Mouse (Mus musculus): ENCODE results near the gene Gatc. TPM values are rescaled to one million over a fixed set of nuclear protein-coding genes. Genes with fewer than 3 reads are reported as not detected.
"Not testable (repeated sequence)": the region's sequence is repeated elsewhere in the genome, so short reads cannot be mapped to it uniquely, and the experiment has no call there.

Gene Gatc
- polyA plus RNA-seq, 1 experiment from 2014 or later = 27.3 TPM

DNA sequence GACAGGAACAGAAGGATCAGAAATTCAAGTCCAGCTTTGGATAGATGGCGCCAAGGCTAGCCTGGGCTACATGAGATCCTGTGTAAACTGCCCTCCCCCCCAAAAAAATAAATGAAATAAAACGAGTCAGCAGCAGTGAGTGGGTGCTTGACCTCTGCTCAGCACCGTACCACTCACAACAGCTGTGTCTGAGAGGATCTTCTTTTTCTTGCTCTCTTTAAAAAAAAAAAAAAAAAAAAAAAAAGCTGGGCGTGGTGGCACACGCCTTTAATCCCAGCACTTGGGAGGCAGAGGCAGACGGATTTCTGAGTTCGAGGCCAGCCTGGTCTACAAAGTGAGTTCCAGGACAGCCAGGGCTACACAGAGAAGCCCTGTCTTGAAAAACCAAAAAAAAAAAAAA is 38.8 kb downstream of the Gatc start:
- WGBS = 87% methylated on average over 7 of the region's 7 CpGs
- Histone ChIP-seq H3K36me3 (peaks cover 24% of the 10 kb centered on the region), H3K4me1 (replicated peaks) (peaks cover 29% of the 10 kb centered on the region), H3K4me2 (peak overlapping the region; percentile 65)
- not testable (repeated sequence) for H3K4me3 ChIP-seq (replicated peaks); H3K9me3 ChIP-seq; H3K27me3 ChIP-seq; H3K27ac ChIP-seq; H3K9ac ChIP-seq (replicated peaks); ATAC-seq (ENCODE audit: insufficient number of reproducible peaks, insufficient read depth, low FRiP score, low TSS enrichment, low read depth)

DNA sequence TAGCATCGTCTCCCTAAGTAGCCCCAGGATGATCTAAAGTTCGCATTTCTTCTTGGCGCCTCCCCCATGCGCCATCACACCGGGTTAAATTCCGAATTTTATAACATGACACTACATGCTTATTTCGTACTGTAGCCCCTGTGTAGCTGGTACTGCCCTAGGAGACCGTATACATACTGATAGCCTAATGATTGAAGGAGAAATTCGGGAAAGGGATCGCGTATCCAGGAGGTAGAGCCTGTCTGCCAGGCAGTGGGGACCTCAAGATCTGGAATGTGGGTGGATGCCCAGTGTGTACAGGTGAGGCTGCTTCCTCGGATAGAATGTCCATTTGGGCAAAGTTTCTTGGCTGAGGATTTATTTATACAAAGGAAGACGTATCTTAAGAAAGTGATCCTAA is 39.4 kb downstream of the Gatc start:
- H3K36me3 ChIP-seq = peaks cover 30% of the 10 kb centered on the region
- no peaks in the 10 kb centered on the region for H3K27me3 ChIP-seq
- H3K4me3 ChIP-seq (replicated peaks) = peak overlapping the region; percentile 77
- H3K4me2 ChIP-seq = peak overlapping the region; percentile 65
- H3K27ac ChIP-seq = peak overlapping the region; percentile 86
- H3K9ac ChIP-seq (replicated peaks) = peak overlapping the region; percentile 48
- H3K4me1 ChIP-seq (replicated peaks) = peaks cover 30% of the 10 kb centered on the region
- WGBS = 24% methylated on average over 13 of the region's 13 CpGs
- ATAC-seq (ENCODE audit: insufficient number of reproducible peaks, insufficient read depth, low FRiP score, low TSS enrichment, low read depth) = peak; percentile 16; the same call in 1 of the 2 replicates
- H3K9me3 ChIP-seq = no peaks in the 10 kb centered on the region

GRCm38 (mm10) chr5:115300792-115301614 is 40.0 kb downstream of the Gatc start, which contains the start of gene Dynll1:
TSS of gene Dynll1 (minus strand) at chr5:115300999.
- peak within 1 kb of the TSS; percentile 78 for H3K4me2 ChIP-seq
- peak within 1 kb of the TSS; percentile 77 for H3K4me3 ChIP-seq (replicated peaks)

DNA sequence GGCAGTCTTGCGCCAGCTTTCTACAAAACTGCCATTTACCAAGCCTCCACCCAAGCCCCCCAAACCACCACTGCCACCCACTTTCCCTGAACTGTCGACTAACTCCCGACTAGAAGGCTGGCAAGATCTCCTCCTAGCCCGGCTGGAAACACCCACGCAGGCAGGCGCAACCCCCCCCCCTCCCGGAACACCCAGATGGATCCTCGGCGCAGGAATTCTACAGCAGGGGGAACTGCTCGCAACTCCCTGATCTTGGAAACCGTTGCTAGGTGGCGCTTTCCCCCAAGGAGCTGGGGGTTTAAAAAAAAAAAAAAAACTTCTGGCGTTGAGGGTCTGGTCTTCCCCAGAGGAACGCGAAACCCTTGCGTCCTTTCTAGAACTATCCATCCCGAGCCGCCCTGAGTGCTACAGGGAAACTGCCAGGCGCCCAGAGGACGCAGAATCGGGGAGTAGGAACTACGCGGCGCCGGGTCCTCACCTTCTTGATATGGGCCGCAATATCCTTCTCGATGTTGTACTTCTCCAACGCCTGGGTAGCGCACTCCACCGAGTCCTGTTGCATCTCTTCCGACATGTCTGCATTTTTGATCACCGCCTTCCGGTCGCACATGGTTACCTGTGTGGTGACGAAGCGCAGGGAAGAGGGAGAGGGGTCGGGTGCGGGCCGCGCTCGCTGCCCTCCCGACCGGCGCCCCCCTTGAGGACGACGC is 40.8 kb downstream of the Gatc start:
- peak overlapping the region; percentile 93 for H3K27ac ChIP-seq
- no peaks in the 10 kb centered on the region for H3K9me3 ChIP-seq
- H3K9ac ChIP-seq (replicated peaks) = peak overlapping the region; percentile 85
- H3K4me2 ChIP-seq = peak overlapping the region; percentile 78
- under 1% methylated on average over 46 of the region's 46 CpGs for WGBS
- H3K27me3 ChIP-seq = no peaks in the 10 kb centered on the region
- H3K4me1 ChIP-seq (replicated peaks) = peaks cover 30% of the 10 kb centered on the region
- peaks cover 44% of the 10 kb centered on the region for H3K36me3 ChIP-seq
- ATAC-seq (ENCODE audit: insufficient number of reproducible peaks, insufficient read depth, low FRiP score, low TSS enrichment, low read depth) = peak; percentile 22
- peak overlapping the region; percentile 77 for H3K4me3 ChIP-seq (replicated peaks)

More at GRCm38 (mm10) chr5:115300792-115301614, 40.0 kb downstream of the Gatc start, which contains the start of gene Dynll1:
- H3K27ac ChIP-seq = peak within 1 kb of the TSS; percentile 93
- peaks cover 30% of the 10 kb centered on the region for H3K4me1 ChIP-seq (replicated peaks)
- H3K36me3 ChIP-seq = peaks cover 36% of the 10 kb centered on the region
- peak within 1 kb of the TSS; percentile 85 for H3K9ac ChIP-seq (replicated peaks)
- under 1% methylated on average over 62 of the region's 66 CpGs for WGBS
- ATAC-seq (ENCODE audit: insufficient number of reproducible peaks, insufficient read depth, low FRiP score, low TSS enrichment, low read depth) = peak; percentile 98
- H3K27me3 ChIP-seq = no peaks in the 10 kb centered on the region
- no peaks in the 10 kb centered on the region for H3K9me3 ChIP-seq

DNA sequence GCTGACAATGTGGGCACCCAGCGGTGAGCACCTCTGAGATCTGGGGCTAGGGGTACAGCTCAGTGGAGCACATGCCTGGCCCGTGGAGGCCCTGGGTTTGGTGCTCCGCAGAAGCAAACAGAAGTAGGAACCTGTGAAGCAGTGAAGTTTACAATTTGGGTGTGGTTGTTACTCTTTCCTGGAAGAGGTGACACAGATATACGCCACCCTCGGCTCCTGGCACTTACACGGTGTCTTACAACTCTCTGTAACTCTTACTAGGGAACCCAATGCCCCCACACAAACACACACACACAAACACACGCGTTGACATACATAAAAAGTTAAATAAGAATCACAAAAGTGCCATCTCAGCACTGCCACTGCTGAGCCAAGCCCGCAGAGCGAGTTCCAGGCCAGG is 44.6 kb downstream of the Gatc start:
- no peaks in the 10 kb centered on the region for H3K9me3 ChIP-seq
- 0 out of 2 replicates have a peak overlapping the region, but pooled peaks have one; percentile 8 for H3K9ac ChIP-seq (replicated peaks)
- H3K4me1 ChIP-seq (replicated peaks) = peaks cover 23% of the 10 kb centered on the region
- H3K4me3 ChIP-seq (replicated peaks) = no peak overlapping the region
- 81% methylated on average over 10 of the region's 10 CpGs for WGBS
- H3K27ac ChIP-seq = 0 out of 2 replicates have a peak overlapping the region, but pooled peaks have one; percentile 29
- no peaks in the 10 kb centered on the region for H3K27me3 ChIP-seq
- no peak for ATAC-seq (ENCODE audit: insufficient number of reproducible peaks, insufficient read depth, low FRiP score, low TSS enrichment, low read depth)
- H3K36me3 ChIP-seq = peaks cover 78% of the 10 kb centered on the region
- no peak overlapping the region for H3K4me2 ChIP-seq

DNA sequence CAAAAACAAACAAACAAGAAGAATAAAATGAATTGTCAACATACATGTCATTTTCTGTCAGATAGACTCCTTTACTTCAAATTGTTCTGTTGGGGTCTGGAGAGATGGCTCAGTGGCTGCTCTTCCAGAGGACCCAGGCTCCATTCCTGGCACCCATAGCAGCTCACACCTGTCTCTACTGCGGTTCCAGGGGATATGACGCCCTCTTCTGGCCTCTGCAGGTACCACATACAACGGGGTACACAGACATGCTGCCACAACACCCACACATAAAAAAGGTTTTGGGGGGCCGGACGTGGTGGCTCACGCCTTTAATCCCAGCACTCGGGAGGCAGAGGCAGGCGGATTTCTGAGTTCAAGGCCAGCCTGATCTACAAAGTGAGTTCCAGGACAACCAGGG is 46.8 kb downstream of the Gatc start:
- Histone ChIP-seq H3K27me3 (no peaks in the 10 kb centered on the region), H3K4me3 (replicated peaks) (no peak overlapping the region), H3K27ac (no peak overlapping the region), H3K9ac (replicated peaks) (no peak overlapping the region), H3K9me3 (no peaks in the 10 kb centered on the region), H3K4me1 (replicated peaks) (peaks cover 18% of the 10 kb centered on the region), H3K36me3 (peaks cover 92% of the 10 kb centered on the region), H3K4me2 (no peak overlapping the region)
- WGBS = 88% methylated on average over 8 of the region's 8 CpGs
- no peak for ATAC-seq (ENCODE audit: insufficient number of reproducible peaks, insufficient read depth, low FRiP score, low TSS enrichment, low read depth)

DNA sequence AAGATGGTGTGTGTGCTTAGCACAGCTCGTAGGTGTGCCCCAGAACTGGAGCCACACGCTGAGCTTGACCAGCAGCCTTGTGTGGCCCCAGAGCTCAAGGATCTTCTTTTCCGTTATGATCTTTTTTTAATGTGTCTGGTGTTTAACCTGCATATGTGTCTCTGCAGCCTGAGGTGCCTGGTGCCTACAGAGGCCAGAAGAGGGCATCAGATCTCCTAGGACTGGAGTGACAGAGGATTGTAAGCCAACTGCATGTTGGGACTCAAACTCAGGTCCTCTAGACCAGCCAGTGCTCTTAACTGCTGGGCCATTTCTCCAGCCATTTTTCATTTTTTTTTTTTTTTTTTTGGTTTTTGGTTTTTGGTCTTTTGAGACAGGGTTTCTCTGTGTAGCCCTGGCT is 56.2 kb downstream of the Gatc start:
- peaks cover 54% of the 10 kb centered on the region for H3K36me3 ChIP-seq
- H3K4me3 ChIP-seq (replicated peaks) = no peak overlapping the region
- H3K9ac ChIP-seq (replicated peaks) = no peak overlapping the region
- ATAC-seq (ENCODE audit: insufficient number of reproducible peaks, insufficient read depth, low FRiP score, low TSS enrichment, low read depth) = no peak
- H3K27me3 ChIP-seq = no peaks in the 10 kb centered on the region
- no peak overlapping the region for H3K27ac ChIP-seq
- H3K9me3 ChIP-seq = no peaks in the 10 kb centered on the region
- peaks cover 5% of the 10 kb centered on the region for H3K4me1 ChIP-seq (replicated peaks)
- H3K4me2 ChIP-seq = no peak overlapping the region
- 92% methylated on average over 3 of the region's 3 CpGs for WGBS

Other genes starting within 250 kb of the Gatc start
- gene Gm10401, start 242.9 kb downstream of the Gatc start, polyA plus RNA-seq (2016; fragmentation: Nextera tagmentation; extraction: Ambion mirVana) = 36.3 and 38.8 TPM in 2 replicates
- 65.2 and 69.5 TPM in 2 replicates for gene Acads, start 221.8 kb downstream of the Gatc start, polyA plus RNA-seq (2016; fragmentation: Nextera tagmentation; extraction: Ambion mirVana)
- 61.7 and 62.6 TPM in 2 replicates for gene Unc119b, start 206.2 kb downstream of the Gatc start, polyA plus RNA-seq (2016; fragmentation: Nextera tagmentation; extraction: Ambion mirVana)
- gene Mlec, start 183.0 kb downstream of the Gatc start, polyA plus RNA-seq (2016; fragmentation: Nextera tagmentation; extraction: Ambion mirVana) = 76.6 and 89.6 TPM in 2 replicates
- gene Cabp1, start 146.8 kb downstream of the Gatc start, polyA plus RNA-seq (2016; fragmentation: Nextera tagmentation; extraction: Ambion mirVana) = 1.1 and 1.3 TPM in 2 replicates
- 93.9 and 104 TPM in 2 replicates for gene Pop5, start 105.3 kb downstream of the Gatc start, polyA plus RNA-seq (2016; fragmentation: Nextera tagmentation; extraction: Ambion mirVana)
- 174 and 184 TPM in 2 replicates for gene Rnf10, start 68.3 kb downstream of the Gatc start, polyA plus RNA-seq (2016; fragmentation: Nextera tagmentation; extraction: Ambion mirVana)
- gene Coq5, start 61.5 kb downstream of the Gatc start, polyA plus RNA-seq (2016; fragmentation: Nextera tagmentation; extraction: Ambion mirVana) = 39.0 and 44.0 TPM in 2 replicates
- 1,818 and 1,898 TPM in 2 replicates for gene Dynll1, start 40.2 kb downstream of the Gatc start, polyA plus RNA-seq (2016; fragmentation: Nextera tagmentation; extraction: Ambion mirVana)
- 444 and 480 TPM in 2 replicates for gene Srsf9, start 14.0 kb downstream of the Gatc start, polyA plus RNA-seq (2016; fragmentation: Nextera tagmentation; extraction: Ambion mirVana)
- gene Triap1, start within 50 bp of the Gatc start, polyA plus RNA-seq (2016; fragmentation: Nextera tagmentation; extraction: Ambion mirVana) = 65.4 and 67.0 TPM in 2 replicates
- 668 and 680 TPM in 2 replicates for gene Cox6a1, start 7.8 kb upstream of the Gatc start, polyA plus RNA-seq (2016; fragmentation: Nextera tagmentation; extraction: Ambion mirVana)
- gene Msi1, start 88.4 kb upstream of the Gatc start, polyA plus RNA-seq (2016; fragmentation: Nextera tagmentation; extraction: Ambion mirVana) = 29.4 and 29.5 TPM in 2 replicates
- not detected in 2 replicates for gene Pla2g1b, start 125.1 kb upstream of the Gatc start, polyA plus RNA-seq (2016; fragmentation: Nextera tagmentation; extraction: Ambion mirVana)
- 21.9 and 24.9 TPM in 2 replicates for gene Sirt4, start 143.5 kb upstream of the Gatc start, polyA plus RNA-seq (2016; fragmentation: Nextera tagmentation; extraction: Ambion mirVana)
- 40.3 and 47.1 TPM in 2 replicates for gene Pxn, start 165.5 kb upstream of the Gatc start, polyA plus RNA-seq (2016; fragmentation: Nextera tagmentation; extraction: Ambion mirVana)
- gene Rplp0, start 218.3 kb upstream of the Gatc start, polyA plus RNA-seq (2016; fragmentation: Nextera tagmentation; extraction: Ambion mirVana) = 1,237 and 1,243 TPM in 2 replicates
- 55.4 and 57.4 TPM in 2 replicates for gene Gcn1l1, start 224.1 kb upstream of the Gatc start, polyA plus RNA-seq (2016; fragmentation: Nextera tagmentation; extraction: Ambion mirVana)

Measured in limb, embryonic 12.5 days (tissue).